Mouse (Mus musculus) spleen, adult 2 months (tissue): ENCODE results near the gene Phactr4. TPM values are rescaled to one million over a fixed set of nuclear protein-coding genes. Genes with fewer than 3 reads are reported as not detected.

Experiments used
- DNase-seq, 2 experiments: peaks; one replicate each; pipeline versions ENCODE4 v3.0.0 to v3.0.0-alpha.2; 2012 to 2021; ENCODE audit warnings: low spot score in 2 of 2, low read depth in 1 of 2
- H3K27ac ChIP-seq: fragments of 200-500 bp; 2 replicates; pipeline ENCODE4 v1.5.1; 2012; ENCODE audit warnings: low read length, inconsistent platforms; ENCODE audit not compliant: insufficient read depth
- H3K27me3 ChIP-seq: fragments of 200-500 bp; 2 replicates; pipeline ENCODE4 v1.6.1; 2012; ENCODE audit warnings: mild to moderate bottlenecking, moderate library complexity, low read length, inconsistent platforms; ENCODE audit not compliant: control insufficient read depth, insufficient read depth
- H3K36me3 ChIP-seq: fragments of 200-500 bp; 2 replicates; pipeline ENCODE4 v1.6.1; 2012; ENCODE audit warnings: mild to moderate bottlenecking, low read length, inconsistent platforms; ENCODE audit not compliant: control insufficient read depth, insufficient read depth
- H3K4me1 ChIP-seq: fragments of 200-500 bp; 2 replicates; pipeline ENCODE4 v1.6.1; 2011; ENCODE audit warnings: inconsistent platforms; ENCODE audit not compliant: control insufficient read depth, insufficient read depth, insufficient read length
- H3K4me3 ChIP-seq: fragments of 200-500 bp; 2 replicates; pipeline ENCODE4 v1.5.1; 2011; ENCODE audit warnings: mild to moderate bottlenecking, inconsistent platforms; ENCODE audit not compliant: insufficient read depth, insufficient read length; ENCODE audit errors: extremely low read depth
- CTCF ChIP-seq: fragments of 200-500 bp; IDR thresholded peaks from 2 replicates; pipeline ENCODE4 v1.5.1; 2011; ENCODE audit warnings: mild to moderate bottlenecking, inconsistent platforms; ENCODE audit not compliant: insufficient read depth, insufficient read length, insufficient replicate concordance; ENCODE audit errors: extremely low read depth
- POLR2A ChIP-seq: fragments of 200-500 bp; IDR thresholded peaks from 2 replicates; pipeline ENCODE4 v1.6.1; 2011; ENCODE audit warnings: low read depth, low read length, inconsistent platforms
- WGBS: fragments of 180-500 bp; shearing (Covaris S2); methylation state at CpG from one replicate; pipeline ENCODE4 v1.1.7; 2018; 5-methylcytosine and 5-hydroxymethylcytosine counted together
- polyA plus RNA-seq: library from polyadenylated mRNA; depleted of rRNA; stranded (reverse); fragments of >200 nt; gene quantifications from 2 replicates; pipeline ENCODE4 v1.2.3, GENCODE M21; 2012

Gene Phactr4
- polyA plus RNA-seq, 1 experiment: 5.7 TPM

DNA sequence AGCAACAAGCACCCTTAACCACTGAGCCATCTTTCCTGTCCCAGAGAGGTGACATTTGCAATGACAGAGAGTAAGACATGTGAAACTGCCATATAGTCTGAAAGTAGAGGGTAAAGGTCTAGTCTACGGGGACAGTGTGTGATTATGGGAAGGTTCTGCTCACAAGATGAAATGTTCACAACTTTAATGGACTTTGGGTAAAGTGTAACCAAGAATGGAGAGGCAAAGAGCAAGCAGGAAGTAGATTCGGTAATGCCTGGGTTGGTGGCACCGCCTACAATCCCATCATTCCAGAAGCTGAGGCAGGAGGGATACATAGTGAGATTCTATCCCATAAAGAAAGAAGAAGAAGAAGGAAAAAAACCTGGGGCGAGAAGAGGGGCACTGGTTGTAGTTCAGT is 76.0 kb downstream of the Phactr4 start:
- H3K27me3 ChIP-seq: no peaks in the 10 kb centered on the region
- DNase-seq: no peak
- no peak for TF ChIP-seq POLR2A
- TF ChIP-seq CTCF: no peak
- no peak overlapping the region for H3K27ac ChIP-seq
- no peak overlapping the region for H3K4me3 ChIP-seq
- WGBS: 91% methylated on average over 4 of the region's 4 CpGs
- H3K36me3 ChIP-seq: no peaks in the 10 kb centered on the region
- peaks cover 8% of the 10 kb centered on the region; the same call in 1 of the 2 replicates for H3K4me1 ChIP-seq

- H3K27me3 ChIP-seq: no peaks in the 10 kb centered on the region
- H3K4me1 ChIP-seq: peaks cover 8% of the 10 kb centered on the region; the same call in 1 of the 2 replicates
- TF ChIP-seq CTCF (no peak), POLR2A (no peak)
- H3K36me3 ChIP-seq: no peaks in the 10 kb centered on the region
- DNase-seq: no peak
- 41% methylated on average over 5 of the region's 5 CpGs for WGBS
- no peak overlapping the region for H3K27ac ChIP-seq
- H3K4me3 ChIP-seq: no peak overlapping the region
Observed at GRCm38 (mm10) chr4:132345843-132346212, 76.5 kb downstream of the Phactr4 start.

GRCm38 (mm10) chr4:132345135-132345842 is 77.0 kb downstream of the Phactr4 start:
- peak; percentile 66 to 94 for DNase-seq
- Histone ChIP-seq H3K27ac (peak overlapping the region; percentile 82), H3K4me3 (peak overlapping the region; percentile 97), H3K4me1 (peaks cover 8% of the 10 kb centered on the region; the same call in 1 of the 2 replicates), H3K27me3 (no peaks in the 10 kb centered on the region), H3K36me3 (no peaks in the 10 kb centered on the region)
- no peak for TF ChIP-seq POLR2A
- TF ChIP-seq CTCF: peak; percentile 96
- under 1% methylated on average over 83 of the region's 83 CpGs for WGBS

DNA sequence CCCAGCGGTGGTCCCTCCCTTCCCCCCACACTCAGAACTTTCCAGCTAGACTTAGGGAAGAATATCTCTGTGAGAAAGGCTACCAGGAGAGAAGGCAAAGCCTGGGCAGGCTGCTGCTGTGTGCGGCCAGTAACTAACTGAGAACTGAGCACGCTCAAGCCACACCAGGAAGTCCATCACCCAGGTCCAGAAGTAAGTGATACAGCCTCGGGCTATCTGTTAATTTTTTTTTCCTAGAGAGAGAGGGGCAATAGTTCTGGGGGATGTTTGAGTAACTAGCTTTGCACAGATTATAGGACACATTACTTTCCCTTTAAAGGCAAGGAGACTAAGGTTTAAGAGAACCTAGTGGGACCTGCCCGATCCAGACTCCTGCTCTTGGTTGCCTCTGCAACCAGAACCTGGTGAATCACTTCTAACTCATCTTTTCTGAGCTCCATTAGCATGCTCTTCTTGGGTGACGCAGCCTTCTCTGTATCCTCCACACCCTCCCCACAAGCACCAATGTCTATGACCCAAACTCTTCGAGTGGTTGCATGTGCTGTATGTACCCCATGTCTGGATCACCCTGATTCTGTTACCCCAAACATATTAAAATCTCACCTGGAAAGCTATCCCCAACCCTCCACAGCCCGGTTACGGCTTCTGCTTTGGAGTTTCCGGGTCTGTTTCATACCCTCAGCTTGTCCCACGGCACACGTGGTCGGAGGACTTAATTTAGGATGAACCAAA is 77.7 kb downstream of the Phactr4 start:
- DNase-seq: no peak
- no peak for TF ChIP-seq POLR2A
- TF ChIP-seq CTCF: no peak

GRCm38 (mm10) chr4:132341451-132341850 is 80.8 kb downstream of the Phactr4 start:
- Histone ChIP-seq H3K27me3 (no peaks in the 10 kb centered on the region), H3K27ac (no peak overlapping the region), H3K4me3 (no peak overlapping the region), H3K4me1 (peaks cover 8% of the 10 kb centered on the region; the same call in 1 of the 2 replicates), H3K36me3 (peaks cover 7% of the 10 kb centered on the region; the same call in 1 of the 2 replicates)
- DNase-seq: no peak
- no peak for TF ChIP-seq CTCF
- no peak for TF ChIP-seq POLR2A
- WGBS: 86% methylated on average over 3 of the region's 3 CpGs

More for the DNA sequence above, 77.7 kb downstream of the Phactr4 start:
- 7% methylated on average over 13 of the region's 13 CpGs for WGBS
- H3K27me3 ChIP-seq: no peaks in the 10 kb centered on the region
- H3K27ac ChIP-seq: no peak overlapping the region
- peak overlapping the region; percentile 97 for H3K4me3 ChIP-seq
- H3K4me1 ChIP-seq: peaks cover 8% of the 10 kb centered on the region; the same call in 1 of the 2 replicates
- peaks cover 1% of the 10 kb centered on the region; the same call in 1 of the 2 replicates for H3K36me3 ChIP-seq

DNA sequence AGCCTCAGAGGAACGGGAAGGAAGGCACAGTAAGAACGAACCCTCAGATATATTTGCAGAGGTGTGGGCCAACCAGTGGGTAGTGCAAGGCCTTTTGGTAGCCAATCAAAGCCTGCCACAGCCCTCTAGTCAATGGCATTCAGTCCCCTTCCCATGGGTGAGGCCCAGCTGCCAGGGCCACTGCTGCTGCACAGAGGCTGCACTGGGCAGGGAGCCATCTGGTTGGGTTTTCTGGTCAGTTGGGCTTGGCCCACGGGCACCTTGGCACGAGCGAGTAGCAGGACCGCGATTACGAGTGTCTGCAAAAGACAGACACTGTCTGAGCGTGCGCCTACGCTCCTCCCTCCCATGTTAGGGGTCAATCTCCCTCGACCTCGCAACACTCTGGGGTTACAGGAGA is 83.3 kb downstream of the Phactr4 start:
- WGBS: 89% methylated on average over 13 of the region's 13 CpGs
- peaks cover 17% of the 10 kb centered on the region for H3K36me3 ChIP-seq
- no peak for TF ChIP-seq POLR2A
- H3K4me1 ChIP-seq: no peaks in the 10 kb centered on the region
- DNase-seq: no peak
- H3K27me3 ChIP-seq: no peaks in the 10 kb centered on the region
- H3K27ac ChIP-seq: no peak overlapping the region
- H3K4me3 ChIP-seq: no peak overlapping the region
